Mouse (Mus musculus): ENCODE measurements around the gene Emc7. TPM values are rescaled to one million over a fixed set of nuclear protein-coding genes. Genes with fewer than 3 reads are reported as not detected.

The Emc7 gene
- polyA plus RNA-seq, 1 experiment from 2014 or later = 23.8 TPM

GRCm38 (mm10) chr2:112484886-112485285, 30.1 kb downstream of the Emc7 start:
- no peak for ATAC-seq (ENCODE audit: low read depth)
- WGBS = 83% methylated on average over 2 of the region's 2 CpGs

GRCm38 (mm10) chr2:112490483-112491196, 35.8 kb downstream of the Emc7 start:
- Histone ChIP-seq H3K27me3 (ENCODE audit: control insufficient read depth, insufficient read depth, low read length) (no peaks in the 10 kb centered on the region), H3K4me2 (ENCODE audit: low read depth, low read length) (no peak overlapping the region), H3K9me3 (ENCODE audit: control insufficient read depth, low read length) (no peaks in the 10 kb centered on the region), H3K4me3 (ENCODE audit: low read depth, low read length) (no peak overlapping the region), H3K36me3 (ENCODE audit: control insufficient read depth, insufficient read depth, low read length) (no peaks in the 10 kb centered on the region), H3K27ac (ENCODE audit: low read depth, low read length) (no peak overlapping the region), H3K4me1 (ENCODE audit: control insufficient read depth, insufficient read depth, low read length) (peaks cover 6% of the 10 kb centered on the region; the same call in 1 of the 2 replicates), H3K9ac (replicated peaks; ENCODE audit: low read depth, low read length) (no peak overlapping the region)
- ATAC-seq (ENCODE audit: low read depth) = no peak
- 72% methylated on average over 11 of the region's 11 CpGs for WGBS

More at GRCm38 (mm10) chr2:112484886-112485285, 30.1 kb downstream of the Emc7 start:
- no peak overlapping the region for H3K4me2 ChIP-seq (ENCODE audit: low read depth, low read length)
- no peaks in the 10 kb centered on the region for H3K36me3 ChIP-seq (ENCODE audit: control insufficient read depth, insufficient read depth, low read length)
- no peak overlapping the region for H3K9ac ChIP-seq (replicated peaks; ENCODE audit: low read depth, low read length)
- no peak overlapping the region for H3K27ac ChIP-seq (ENCODE audit: low read depth, low read length)
- no peak overlapping the region for H3K4me3 ChIP-seq (ENCODE audit: low read depth, low read length)
- no peaks in the 10 kb centered on the region for H3K4me1 ChIP-seq (ENCODE audit: control insufficient read depth, insufficient read depth, low read length)
- H3K9me3 ChIP-seq (ENCODE audit: control insufficient read depth, low read length) = no peaks in the 10 kb centered on the region
- no peaks in the 10 kb centered on the region for H3K27me3 ChIP-seq (ENCODE audit: control insufficient read depth, insufficient read depth, low read length)

- Histone ChIP-seq H3K9ac (replicated peaks; ENCODE audit: low read depth, low read length) (no peak overlapping the region), H3K27me3 (ENCODE audit: control insufficient read depth, insufficient read depth, low read length) (no peaks in the 10 kb centered on the region), H3K4me2 (ENCODE audit: low read depth, low read length) (no peak overlapping the region; the same call in 1 of the 2 replicates), H3K4me1 (ENCODE audit: control insufficient read depth, insufficient read depth, low read length) (peaks cover 6% of the 10 kb centered on the region; the same call in 1 of the 2 replicates), H3K9me3 (ENCODE audit: control insufficient read depth, low read length) (no peaks in the 10 kb centered on the region), H3K27ac (ENCODE audit: low read depth, low read length) (no peak overlapping the region), H3K36me3 (ENCODE audit: control insufficient read depth, insufficient read depth, low read length) (no peaks in the 10 kb centered on the region), H3K4me3 (ENCODE audit: low read depth, low read length) (no peak overlapping the region)
- WGBS = 66% methylated on average over 5 of the region's 5 CpGs
- no peak for ATAC-seq (ENCODE audit: low read depth)
Observed at GRCm38 (mm10) chr2:112491629-112492028, 36.8 kb downstream of the Emc7 start.

GRCm38 (mm10) chr2:112492431-112492855, 37.6 kb downstream of the Emc7 start:
- no peaks in the 10 kb centered on the region for H3K27me3 ChIP-seq (ENCODE audit: control insufficient read depth, insufficient read depth, low read length)
- peak overlapping the region; percentile 93 for H3K27ac ChIP-seq (ENCODE audit: low read depth, low read length)
- peak overlapping the region; percentile 74 for H3K4me3 ChIP-seq (ENCODE audit: low read depth, low read length)
- WGBS = 7% methylated on average over 9 of the region's 9 CpGs
- peak; percentile 1; the same call in 1 of the 2 replicates for ATAC-seq (ENCODE audit: low read depth)
- H3K36me3 ChIP-seq (ENCODE audit: control insufficient read depth, insufficient read depth, low read length) = no peaks in the 10 kb centered on the region
- H3K4me1 ChIP-seq (ENCODE audit: control insufficient read depth, insufficient read depth, low read length) = peaks cover 6% of the 10 kb centered on the region; the same call in 1 of the 2 replicates
- peak overlapping the region; percentile 49 for H3K4me2 ChIP-seq (ENCODE audit: low read depth, low read length)
- peak overlapping the region; percentile 96 for H3K9ac ChIP-seq (replicated peaks; ENCODE audit: low read depth, low read length)
- H3K9me3 ChIP-seq (ENCODE audit: control insufficient read depth, low read length) = no peaks in the 10 kb centered on the region

- Histone ChIP-seq H3K4me1 (ENCODE audit: control insufficient read depth, insufficient read depth, low read length) (peaks cover 6% of the 10 kb centered on the region; the same call in 1 of the 2 replicates), H3K4me3 (ENCODE audit: low read depth, low read length) (peak within 1 kb of the TSS; percentile 74), H3K4me2 (ENCODE audit: low read depth, low read length) (peak within 1 kb of the TSS; percentile 49), H3K27ac (ENCODE audit: low read depth, low read length) (peak within 1 kb of the TSS; percentile 93), H3K9me3 (ENCODE audit: control insufficient read depth, low read length) (no peaks in the 10 kb centered on the region), H3K36me3 (ENCODE audit: control insufficient read depth, insufficient read depth, low read length) (no peaks in the 10 kb centered on the region), H3K9ac (replicated peaks; ENCODE audit: low read depth, low read length) (peak within 1 kb of the TSS; percentile 96), H3K27me3 (ENCODE audit: control insufficient read depth, insufficient read depth, low read length) (no peaks in the 10 kb centered on the region)
- peak; percentile 96 for ATAC-seq (ENCODE audit: low read depth)
- under 1% methylated on average over 71 of the region's 87 CpGs for WGBS
Observed at GRCm38 (mm10) chr2:112492856-112493538, 38.2 kb downstream of the Emc7 start, which contains the start of gene Aven. Gene Aven, plus strand, starts transcription at chr2:112492964.

GRCm38 (mm10) chr2:112493539-112494260, 38.9 kb downstream of the Emc7 start:
- H3K36me3 ChIP-seq (ENCODE audit: control insufficient read depth, insufficient read depth, low read length) = no peaks in the 10 kb centered on the region
- ATAC-seq (ENCODE audit: low read depth) = peak; percentile 29
- H3K9me3 ChIP-seq (ENCODE audit: control insufficient read depth, low read length) = no peaks in the 10 kb centered on the region
- no peak overlapping the region for H3K27ac ChIP-seq (ENCODE audit: low read depth, low read length)
- H3K27me3 ChIP-seq (ENCODE audit: control insufficient read depth, insufficient read depth, low read length) = no peaks in the 10 kb centered on the region
- H3K9ac ChIP-seq (replicated peaks; ENCODE audit: low read depth, low read length) = peak overlapping the region; percentile 96
- H3K4me1 ChIP-seq (ENCODE audit: control insufficient read depth, insufficient read depth, low read length) = peaks cover 6% of the 10 kb centered on the region; the same call in 1 of the 2 replicates
- peak overlapping the region; percentile 74 for H3K4me3 ChIP-seq (ENCODE audit: low read depth, low read length)
- H3K4me2 ChIP-seq (ENCODE audit: low read depth, low read length) = peak overlapping the region; percentile 49
- WGBS = 42% methylated on average over 11 of the region's 11 CpGs

- WGBS = 72% methylated on average over 7 of the region's 7 CpGs
- Histone ChIP-seq H3K9ac (replicated peaks; ENCODE audit: low read depth, low read length) (no peak overlapping the region), H3K27me3 (ENCODE audit: control insufficient read depth, insufficient read depth, low read length) (no peaks in the 10 kb centered on the region), H3K9me3 (ENCODE audit: control insufficient read depth, low read length) (no peaks in the 10 kb centered on the region), H3K4me1 (ENCODE audit: control insufficient read depth, insufficient read depth, low read length) (no peaks in the 10 kb centered on the region), H3K36me3 (ENCODE audit: control insufficient read depth, insufficient read depth, low read length) (no peaks in the 10 kb centered on the region), H3K4me3 (ENCODE audit: low read depth, low read length) (no peak overlapping the region), H3K27ac (ENCODE audit: low read depth, low read length) (no peak overlapping the region), H3K4me2 (ENCODE audit: low read depth, low read length) (no peak overlapping the region)
- no peak for ATAC-seq (ENCODE audit: low read depth)
Observed at GRCm38 (mm10) chr2:112497851-112498250, 43.1 kb downstream of the Emc7 start.

- Histone ChIP-seq H3K27me3 (ENCODE audit: control insufficient read depth, insufficient read depth, low read length) (no peaks in the 10 kb centered on the region), H3K36me3 (ENCODE audit: control insufficient read depth, insufficient read depth, low read length) (no peaks in the 10 kb centered on the region), H3K4me1 (ENCODE audit: control insufficient read depth, insufficient read depth, low read length) (no peaks in the 10 kb centered on the region), H3K27ac (ENCODE audit: low read depth, low read length) (no peak overlapping the region), H3K9me3 (ENCODE audit: control insufficient read depth, low read length) (no peaks in the 10 kb centered on the region), H3K4me3 (ENCODE audit: low read depth, low read length) (no peak overlapping the region), H3K4me2 (ENCODE audit: low read depth, low read length) (no peak overlapping the region), H3K9ac (replicated peaks; ENCODE audit: low read depth, low read length) (no peak overlapping the region)
- WGBS = 4% methylated on average over 6 of the region's 6 CpGs
- ATAC-seq (ENCODE audit: low read depth) = peak; percentile 97
Observed at GRCm38 (mm10) chr2:112501209-112501608, 46.4 kb downstream of the Emc7 start.

Measured in neural tube, embryonic 14.5 days (tissue).